Mouse (Mus musculus) bone marrow macrophage, adult 2 months (primary cell): ENCODE results near the gene Osbpl6.

Experiments used
- CTCF ChIP-seq: IDR thresholded peaks from 2 replicates; pipeline ENCODE4 v1.5.1; 2012; ENCODE audit warnings: low read depth, mild to moderate bottlenecking, low read length, moderate library complexity
- POLR2A ChIP-seq: IDR thresholded peaks from 2 replicates; pipeline ENCODE4 v1.6.1; 2012; ENCODE audit warnings: mild to moderate bottlenecking, low read depth, low read length, borderline replicate concordance

GRCm38 (mm10) chr2:76386531-76386930 lies 19.8 kb upstream of the Osbpl6 start:
- no peak for TF ChIP-seq CTCF
- TF ChIP-seq POLR2A = no peak
